Mouse (Mus musculus) 416B (cell line): ENCODE data around the gene Gm16368.
"Not testable (repeated sequence)": the region's sequence is repeated elsewhere in the genome, so short reads cannot be mapped to it uniquely, and the experiment has no call there.

ENCODE experiments used
- DNase-seq: peaks from one replicate; pipeline ENCODE4 v3.0.0; 2011; ENCODE audit warnings: low read depth

Gene Gm16368

DNA sequence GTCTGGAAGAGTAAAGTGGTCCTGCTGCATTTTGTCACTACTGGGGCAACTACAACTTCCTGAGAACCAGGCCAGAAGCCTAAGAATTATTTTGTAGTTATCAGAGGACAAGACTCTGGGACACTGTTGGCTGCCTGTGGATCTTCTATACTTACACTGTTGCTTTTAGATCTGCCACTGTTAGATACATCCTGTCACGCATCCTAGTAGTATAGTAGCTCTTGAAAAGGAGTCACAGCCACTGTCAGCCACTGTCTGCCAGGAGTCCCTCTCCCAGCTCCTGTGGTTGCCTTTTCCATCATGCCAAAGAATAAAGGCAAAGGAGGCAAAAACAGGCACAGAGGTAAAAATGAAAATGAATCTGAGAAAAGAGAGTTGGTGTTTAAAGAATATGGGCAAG is at the start of gene Gm16368:
Gene Gm16368 (plus strand): TSS at position 301 of the 400 bp plus-strand sequence.
- DNase-seq: not testable (repeated sequence)

DNA sequence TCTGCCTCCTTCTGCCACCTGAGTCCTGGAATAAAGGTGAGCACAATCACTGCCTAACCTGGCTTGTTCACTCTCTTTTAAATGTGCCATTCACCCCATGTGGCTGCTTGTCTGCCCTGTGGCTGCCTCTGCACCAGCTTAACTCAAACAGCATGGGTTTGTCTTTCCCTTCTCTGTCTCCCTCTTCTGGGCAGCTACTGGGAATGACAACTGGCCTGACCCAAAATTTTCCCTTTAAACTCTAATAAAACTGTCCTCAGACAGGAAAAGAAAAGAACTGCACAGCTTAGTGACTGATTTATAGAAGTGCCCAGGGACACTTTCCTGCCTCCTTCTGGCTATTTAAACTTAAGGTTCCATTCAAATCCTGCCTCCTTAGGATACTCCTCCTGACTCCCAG is 44.4 kb upstream of the Gm16368 start:
- DNase-seq: not testable (repeated sequence)

DNA sequence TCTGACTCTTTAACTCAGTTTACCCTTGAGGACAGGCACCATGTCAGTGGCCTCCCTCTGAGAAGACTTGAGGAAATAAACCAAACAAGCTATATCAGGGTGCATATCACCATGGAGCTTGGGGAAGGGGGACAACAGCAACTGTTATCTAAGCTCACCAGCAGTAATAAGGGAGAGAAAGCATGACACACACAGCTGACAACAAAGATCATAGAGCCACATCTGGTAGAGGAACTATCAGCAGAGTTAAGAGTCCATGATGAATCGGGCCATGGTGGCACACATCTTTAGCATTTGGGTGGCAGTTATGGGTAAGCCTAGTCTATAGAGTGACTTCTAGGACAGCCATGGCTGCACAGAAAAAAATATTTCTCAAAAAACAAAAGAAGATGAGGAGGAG is 43.8 kb upstream of the Gm16368 start:
- not testable (repeated sequence) for DNase-seq

DNA sequence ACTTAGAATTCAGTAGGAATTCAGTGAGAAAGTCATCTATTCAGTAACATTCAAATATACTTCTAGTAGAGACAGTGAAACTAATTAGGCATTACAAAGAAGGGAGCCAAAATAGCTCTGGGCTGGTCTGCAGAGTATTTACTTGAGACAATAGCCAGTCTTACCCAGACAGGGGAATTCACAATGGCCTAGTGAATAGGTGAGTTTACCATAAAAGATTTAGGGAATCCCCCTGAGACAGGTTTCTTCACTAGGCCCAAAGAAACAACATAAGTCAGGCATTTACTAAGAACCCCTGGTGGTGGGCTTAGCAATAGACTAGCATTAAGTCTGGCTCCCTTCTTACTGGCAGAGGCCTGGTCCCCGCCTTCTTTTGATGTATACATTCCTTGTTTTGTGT is 38.3 kb upstream of the Gm16368 start:
- DNase-seq: not testable (repeated sequence)
